Mouse (Mus musculus): ENCODE results near the gene Ppl.

- no peak for TF ChIP-seq CTCF (IDR thresholded peaks at IDR 0.05; ENCODE audit: control insufficient read depth, insufficient read depth, insufficient read length)
- TF ChIP-seq USF1 (IDR thresholded peaks at IDR 0.05; ENCODE audit: low read depth), result no peak
- TF ChIP-seq CEBPB (IDR thresholded peaks at IDR 0.05; ENCODE audit: low read depth), result peak; percentile 15
- peak; percentile 59 for TF ChIP-seq MAX (IDR thresholded peaks at IDR 0.05)
Measured at GRCm38 (mm10) chr16:5136505-5136904, 4.3 kb upstream of the Ppl start.

Measured in C2C12 (cell line).